Mouse (Mus musculus) lung, adult 2 months (tissue): ENCODE measurements around the gene Grid2.

Experiments used
- CTCF ChIP-seq: fragments of 200-500 bp; IDR thresholded peaks from 2 replicates; pipeline ENCODE4 v1.5.1; 2011; ENCODE audit warnings: mild to moderate bottlenecking, low read length, control low read depth; ENCODE audit not compliant: insufficient read depth
- POLR2A ChIP-seq: fragments of 200-500 bp; IDR thresholded peaks from 2 replicates; pipeline ENCODE4 v1.6.1; 2011; ENCODE audit warnings: low read depth, mild to moderate bottlenecking, control low read depth, low read length, borderline replicate concordance; ENCODE audit errors: extremely low read depth

- TF ChIP-seq CTCF (no peak), POLR2A (no peak)
Measured at GRCm38 (mm10) chr6:64136275-64136674, 880.6 kb downstream of the Grid2 start.
